Mouse (Mus musculus) MEL (cell line): Measurements from ENCODE around the gene Scaf11. TPM values are rescaled to one million over a fixed set of nuclear protein-coding genes. Genes with fewer than 3 reads are reported as not detected.

ENCODE experiments used
- DNase-seq: peaks from one replicate; pipeline ENCODE4 v3.0.0; 2011; ENCODE audit warnings: low read depth, low spot score
- H3K27ac ChIP-seq: 2 replicates; pipeline ENCODE4 v1.5.1; 2012; ENCODE audit warnings: low read depth, mild to moderate bottlenecking, control low read depth, low read length, moderate library complexity; ENCODE audit not compliant: control insufficient read depth
- H3K27me3 ChIP-seq, 2 experiments: fragments of 150-350 bp in 1 of 2; sonication (generic) in 1 of 2; 2 replicates each; pipeline ENCODE4 v1.6.1; 2012; ENCODE audit warnings: low read length in 2 of 2, mild to moderate bottlenecking in 2 of 2, improper control_type of control experiment in 1 of 2, moderate library complexity in 1 of 2; ENCODE audit not compliant: insufficient read depth in 2 of 2, control insufficient read depth in 1 of 2
- H3K36me3 ChIP-seq, 2 experiments: 2 replicates each; pipeline ENCODE4 v1.6.1; 2012 to 2014; ENCODE audit warnings: low read length in 2 of 2, improper control_type of control experiment in 1 of 2, inconsistent platforms in 1 of 2, mild to moderate bottlenecking in 1 of 2; ENCODE audit not compliant: insufficient read depth in 2 of 2, control insufficient read depth in 1 of 2
- H3K4me1 ChIP-seq, 2 experiments: fragments of 150-350 bp in 1 of 2; sonication (generic) in 1 of 2; 2 replicates each; pipeline ENCODE4 v1.6.1; 2012; ENCODE audit warnings: low read length in 2 of 2, improper control_type of control experiment in 1 of 2, mild to moderate bottlenecking in 1 of 2; ENCODE audit not compliant: insufficient read depth in 2 of 2, control insufficient read depth in 1 of 2
- H3K4me3 ChIP-seq, 2 experiments: fragments of 150-350 bp in 1 of 2; sonication (generic) in 1 of 2; 2 replicates each; pipeline ENCODE4 v1.5.1; 2012; ENCODE audit warnings: low read depth in 2 of 2, low read length in 2 of 2, mild to moderate bottlenecking in 2 of 2, moderate library complexity in 2 of 2, control low read depth in 1 of 2, improper control_type of control experiment in 1 of 2; ENCODE audit not compliant: control insufficient read depth in 1 of 2, insufficient read depth in 1 of 2
- H3K79me2 ChIP-seq: 2 replicates; pipeline ENCODE4 v1.6.1; 2012; ENCODE audit warnings: mild to moderate bottlenecking, low read length, moderate library complexity; ENCODE audit not compliant: control insufficient read depth, poor library complexity, insufficient read depth
- H3K9ac ChIP-seq: 2 replicates; pipeline ENCODE4 v1.6.1; 2012; ENCODE audit warnings: low read depth, mild to moderate bottlenecking, control low read depth, low read length, moderate library complexity; ENCODE audit not compliant: control insufficient read depth, poor library complexity, severe bottlenecking
- H3K9me3 ChIP-seq: fragments of 150-350 bp; sonication (generic); replicated peaks from 2 replicates; pipeline ENCODE4 v1.6.1; 2012; ENCODE audit warnings: mild to moderate bottlenecking, low read length, improper control_type of control experiment, moderate library complexity; ENCODE audit not compliant: insufficient read depth
- CHD1 ChIP-seq: IDR thresholded peaks from 2 replicates; pipeline ENCODE4 v1.6.1; 2012; ENCODE audit warnings: low read depth, mild to moderate bottlenecking, inconsistent platforms, low read length, improper control_type of control experiment
- CHD2 ChIP-seq: IDR thresholded peaks from 2 replicates; pipeline ENCODE4 v1.6.1; 2011; ENCODE audit warnings: low read length, improper control_type of control experiment
- CTCF ChIP-seq, 3 experiments: IDR thresholded peaks in 2 of 3; conservative IDR thresholded peaks in 1 of 3; 2 replicates each; pipeline ENCODE4 v1.5.1; 2011 to 2012; ENCODE audit warnings: low read length in 3 of 3, low read depth in 2 of 3, mild to moderate bottlenecking in 2 of 3, improper control_type of control experiment in 1 of 3, inconsistent platforms in 1 of 3, mixed read lengths in 1 of 3, moderate library complexity in 1 of 3; ENCODE audit not compliant: control insufficient read depth in 1 of 3, insufficient read depth in 1 of 3, poor library complexity in 1 of 3, severe bottlenecking in 1 of 3
- E2F4 ChIP-seq: IDR thresholded peaks from 2 replicates; pipeline ENCODE4 v1.6.1; 2011; ENCODE audit warnings: low read depth, low read length, improper control_type of control experiment, borderline replicate concordance
- ELF1 ChIP-seq: IDR thresholded peaks from 2 replicates; pipeline ENCODE4 v1.6.1; 2014; ENCODE audit warnings: low read depth, mild to moderate bottlenecking, inconsistent platforms, low read length, improper control_type of control experiment, moderate library complexity
- ETS1 ChIP-seq: IDR thresholded peaks from 2 replicates; pipeline ENCODE4 v1.6.1; 2012; ENCODE audit warnings: low read depth, mild to moderate bottlenecking, inconsistent platforms, low read length, improper control_type of control experiment, moderate library complexity
- GABPA ChIP-seq: IDR thresholded peaks from 2 replicates; pipeline ENCODE4 v1.6.1; 2012; ENCODE audit warnings: low read depth, mild to moderate bottlenecking, inconsistent platforms, low read length, improper control_type of control experiment, moderate library complexity
- GATA1 ChIP-seq: IDR thresholded peaks from 2 replicates; pipeline ENCODE4 v1.6.1; 2011; ENCODE audit warnings: low read depth, low read length, improper control_type of control experiment
- HCFC1 ChIP-seq: IDR thresholded peaks from 2 replicates; pipeline ENCODE4 v1.6.1; 2012; ENCODE audit warnings: low read depth, mild to moderate bottlenecking, inconsistent platforms, low read length, improper control_type of control experiment, moderate library complexity
- JUND ChIP-seq: IDR thresholded peaks from 2 replicates; pipeline ENCODE4 v1.6.1; 2011; ENCODE audit warnings: low read depth, mild to moderate bottlenecking, improper control_type of control experiment, low read length
- KAT2A ChIP-seq: conservative IDR thresholded peaks from 2 replicates; pipeline ENCODE4 v1.6.1; 2012; ENCODE audit warnings: low read depth, low read length, improper control_type of control experiment, inconsistent platforms
- MAFK ChIP-seq: IDR thresholded peaks from 2 replicates; pipeline ENCODE4 v1.6.1; 2011; ENCODE audit warnings: low read depth, mild to moderate bottlenecking, low read length, improper control_type of control experiment, borderline replicate concordance
- MAZ ChIP-seq: IDR thresholded peaks from 2 replicates; pipeline ENCODE4 v1.6.1; 2012; ENCODE audit warnings: low read depth, mild to moderate bottlenecking, inconsistent platforms, low read length, improper control_type of control experiment
- MEF2A ChIP-seq: IDR thresholded peaks from 2 replicates; pipeline ENCODE4 v1.6.1; 2014; ENCODE audit warnings: low read depth, mild to moderate bottlenecking, inconsistent platforms, low read length, improper control_type of control experiment; ENCODE audit not compliant: poor library complexity, insufficient replicate concordance, severe bottlenecking; ENCODE audit errors: extremely low read depth
- MXI1 ChIP-seq: IDR thresholded peaks from 2 replicates; pipeline ENCODE4 v1.6.1; 2011; ENCODE audit warnings: mild to moderate bottlenecking, low read depth, low read length, improper control_type of control experiment
- MYB ChIP-seq: IDR thresholded peaks from 2 replicates; pipeline ENCODE4 v1.6.1; 2011; ENCODE audit warnings: mild to moderate bottlenecking, low read depth, low read length, improper control_type of control experiment
- MYC ChIP-seq: IDR thresholded peaks from 2 replicates; pipeline ENCODE4 v1.6.1; 2011; ENCODE audit warnings: low read depth, mild to moderate bottlenecking, low read length, improper control_type of control experiment, moderate library complexity
- NELFE ChIP-seq: IDR thresholded peaks from 2 replicates; pipeline ENCODE4 v1.6.1; 2011; ENCODE audit warnings: low read depth, low read length, improper control_type of control experiment
- NRF1 ChIP-seq: IDR thresholded peaks from 2 replicates; pipeline ENCODE4 v1.6.1; 2014; ENCODE audit warnings: low read depth, mild to moderate bottlenecking, inconsistent platforms, low read length, improper control_type of control experiment, moderate library complexity; ENCODE audit not compliant: poor library complexity, insufficient read depth, severe bottlenecking
- POLR2AphosphoS2 ChIP-seq: IDR thresholded peaks from 2 replicates; pipeline ENCODE4 v1.6.1; 2011; ENCODE audit warnings: low read length, improper control_type of control experiment
- POLR2AphosphoS5 ChIP-seq: IDR thresholded peaks from 2 replicates; pipeline ENCODE4 v1.6.1; 2012; ENCODE audit warnings: low read depth, borderline replicate concordance, mild to moderate bottlenecking, inconsistent platforms, low read length, moderate library complexity, mixed read lengths
- RAD21 ChIP-seq: IDR thresholded peaks from 2 replicates; pipeline ENCODE4 v1.6.1; 2011; ENCODE audit warnings: mild to moderate bottlenecking, low read depth, low read length, improper control_type of control experiment
- RCOR1 ChIP-seq: IDR thresholded peaks from 2 replicates; pipeline ENCODE4 v1.6.1; 2012; ENCODE audit warnings: low read depth, mild to moderate bottlenecking, inconsistent platforms, low read length, improper control_type of control experiment
- SIN3A ChIP-seq: IDR thresholded peaks from 2 replicates; pipeline ENCODE4 v1.6.1; 2012; ENCODE audit warnings: low read length, improper control_type of control experiment, inconsistent platforms
- SMC3 ChIP-seq: IDR thresholded peaks from 2 replicates; pipeline ENCODE4 v1.6.1; 2011; ENCODE audit warnings: low read depth, low read length, improper control_type of control experiment
- TAL1 ChIP-seq: IDR thresholded peaks from 2 replicates; pipeline ENCODE4 v1.6.1; 2012; ENCODE audit warnings: mild to moderate bottlenecking, inconsistent platforms, low read length, moderate library complexity, mixed read lengths
- TBP ChIP-seq: IDR thresholded peaks from 2 replicates; pipeline ENCODE4 v1.8.0; 2011; ENCODE audit warnings: low read depth, low read length, improper control_type of control experiment
- TCF12 ChIP-seq: IDR thresholded peaks from 2 replicates; pipeline ENCODE4 v1.6.1; 2014; ENCODE audit warnings: low read depth, mild to moderate bottlenecking, inconsistent platforms, low read length, improper control_type of control experiment, moderate library complexity
- USF1 ChIP-seq: IDR thresholded peaks from 2 replicates; pipeline ENCODE4 v1.6.1; 2014; ENCODE audit warnings: low read depth, mild to moderate bottlenecking, inconsistent platforms, low read length, improper control_type of control experiment, moderate library complexity
- ZC3H11A ChIP-seq: IDR thresholded peaks from 2 replicates; pipeline ENCODE4 v1.6.1; 2012; ENCODE audit warnings: low read depth, mild to moderate bottlenecking, inconsistent platforms, low read length, improper control_type of control experiment
- ZKSCAN1 ChIP-seq: IDR thresholded peaks from 2 replicates; pipeline ENCODE4 v1.6.1; 2012; ENCODE audit warnings: low read depth, mild to moderate bottlenecking, inconsistent platforms, low read length, improper control_type of control experiment, moderate library complexity
- ZNF384 ChIP-seq: IDR thresholded peaks from 2 replicates; pipeline ENCODE4 v1.6.1; 2012; ENCODE audit warnings: low read depth, mild to moderate bottlenecking, inconsistent platforms, low read length, improper control_type of control experiment
- polyA plus RNA-seq, 2 experiments: library from polyadenylated mRNA; stranded (reverse) in 1 of 2; unstranded in 1 of 2; fragments of >175 nt in 1 of 2; fragments of >200 nt in 1 of 2; gene quantifications; 2 replicates each; pipeline versions ENCODE4 v1.2.1 to v1.2.4; 2012; ENCODE audit warnings: low replicate concordance in 2 of 2, low read depth in 1 of 2; ENCODE audit not compliant: insufficient read length in 2 of 2, insufficient read depth in 1 of 2, missing spikeins in 1 of 2
- total RNA-seq: library from RNA; depleted of rRNA; stranded (reverse); fragments of 300-350 nt; gene quantifications from 2 replicates; pipeline ENCODE4 v1.2.3, GENCODE M21; 2012

Scaf11 gene
- total and polyA plus RNA-seq, 3 experiments, result 137 to 242 (median 165) TPM

DNA sequence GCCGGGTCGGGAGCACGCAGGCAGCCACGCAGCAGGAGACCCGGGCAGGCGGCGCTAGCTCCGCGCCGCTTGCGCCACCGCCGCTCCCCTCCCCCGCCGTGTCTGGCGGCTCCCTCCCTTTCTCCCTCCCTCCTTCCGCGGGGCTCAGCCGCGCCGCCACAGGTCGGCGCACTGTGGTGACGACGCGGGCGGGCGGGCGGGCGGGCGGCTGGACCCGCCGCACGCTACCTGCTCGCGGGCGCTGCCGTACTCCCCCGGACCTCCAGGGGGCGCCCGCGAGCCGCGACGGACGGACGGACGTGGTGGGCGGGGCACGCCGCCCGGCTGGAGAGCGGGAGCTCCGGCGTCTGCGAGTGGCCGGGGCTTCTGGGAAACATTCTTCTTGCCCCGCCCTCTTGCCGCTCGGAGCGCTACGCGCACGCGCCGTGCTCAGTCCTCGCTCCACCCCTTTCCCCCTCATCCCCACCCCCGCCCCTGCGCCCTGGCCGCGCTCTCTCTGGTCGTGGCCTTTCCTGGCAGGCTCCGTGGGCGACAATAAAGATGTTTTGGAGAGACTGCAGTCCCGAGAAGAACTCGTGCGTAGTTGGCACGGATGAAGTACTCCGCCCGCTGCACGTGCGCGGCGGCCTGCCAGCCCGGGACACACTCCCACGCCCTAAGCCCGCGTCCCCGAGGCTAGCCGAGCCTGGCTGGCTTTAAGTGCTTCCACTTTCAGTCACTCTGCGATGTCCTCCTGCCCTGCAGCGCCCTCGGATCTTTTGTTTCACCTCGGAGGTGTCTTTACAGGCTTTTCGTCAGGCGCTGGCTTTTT is at the start of gene Scaf11 (continued):
- TF ChIP-seq MEF2A, result 0 out of 2 replicates have a peak, but pooled peaks have one; percentile 24
- no peak for TF ChIP-seq GATA1
- TF ChIP-seq ZC3H11A, result no peak
- TF ChIP-seq NELFE, result peak; percentile 91
- peak; percentile 96 for TF ChIP-seq POLR2AphosphoS2

DNA sequence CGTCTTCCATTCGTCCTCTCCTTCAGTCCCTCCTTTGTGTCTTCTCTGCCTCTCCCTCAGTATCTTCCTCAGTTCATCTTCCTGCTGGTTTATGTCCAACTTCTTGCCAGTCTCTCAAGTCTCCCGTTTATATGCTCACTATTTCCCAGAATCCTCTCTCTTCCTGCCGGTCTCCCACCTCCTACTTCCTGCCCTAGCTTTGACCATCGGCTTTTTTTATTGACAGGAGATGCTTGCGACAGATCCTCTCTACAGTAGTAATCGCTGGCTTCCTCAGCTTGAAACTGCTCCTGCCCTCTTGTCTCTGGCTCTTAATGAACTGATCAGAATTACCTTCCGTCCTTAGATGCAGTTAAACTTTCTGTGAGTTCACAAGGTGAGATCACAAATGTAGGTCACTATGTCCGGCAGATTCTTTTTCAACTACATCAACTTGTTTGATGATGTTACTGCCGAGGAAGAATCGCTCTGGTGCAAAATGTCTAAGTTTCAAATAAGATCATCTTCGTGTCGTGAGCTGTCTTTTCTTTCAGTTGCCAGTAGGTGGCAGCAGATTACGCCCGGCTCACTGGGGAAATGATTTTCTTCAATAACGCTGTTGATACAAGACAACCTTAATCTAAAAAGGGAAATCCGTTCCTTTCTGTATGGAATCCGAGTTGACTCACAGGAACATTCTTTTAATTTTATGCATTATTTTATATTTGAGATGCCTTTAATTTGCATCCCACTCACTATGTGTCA is 46.6 kb upstream of the Scaf11 start:
- TF ChIP-seq CTCF (IDR thresholded peaks at IDR 0.05 in 2 of 3, conservative IDR thresholded peaks at IDR 0.05 in 1 of 3; ENCODE audit: control insufficient read depth in 1 of 3, insufficient read depth in 1 of 3, low read depth in 2 of 3, low read length in 3 of 3, poor library complexity in 1 of 3, severe bottlenecking in 1 of 3) (peak; percentile 85 to 98 (median 97)), E2F4 (no peak), RAD21 (peak; percentile 82), MYB (no peak), MYC (no peak), NRF1 (no peak), SMC3 (peak; percentile 77), JUND (no peak), MXI1 (no peak), MEF2A (no peak), KAT2A (no peak), ZC3H11A (peak; percentile 58; the same call in 1 of the 2 replicates), CHD1 (no peak), TCF12 (0 out of 2 replicates have a peak, but pooled peaks have one; percentile 16), ZKSCAN1 (no peak), SIN3A (no peak), RCOR1 (no peak), ZNF384 (no peak), MAZ (no peak), ELF1 (no peak), POLR2AphosphoS5 (no peak), CHD2 (no peak), USF1 (no peak), TAL1 (no peak), ETS1 (no peak), HCFC1 (no peak), MAFK (no peak), POLR2AphosphoS2 (no peak), TBP (0 out of 2 replicates have a peak, but pooled peaks have one; percentile 39), GABPA (no peak), GATA1 (peak; percentile 37)
- Histone ChIP-seq H3K9ac (no peak overlapping the region), H3K4me3 (peak overlapping the region; percentile 13 to 21; a peak in 2 of 4 replicates), H3K36me3 (no peaks in the 10 kb centered on the region), H3K79me2 (no peaks in the 10 kb centered on the region), H3K9me3 (no peaks in the 10 kb centered on the region), H3K4me1 (no peaks in the 10 kb centered on the region), H3K27me3 (no peaks in the 10 kb centered on the region; a peak in 2 of 4 replicates), H3K27ac (no peak overlapping the region)
- peak; percentile 90 for DNase-seq
